Mouse (Mus musculus): Measurements from ENCODE around the gene Syt13. TPM values are rescaled to one million over a fixed set of nuclear protein-coding genes. Genes with fewer than 3 reads are reported as not detected.

Syt13 gene
- total RNA-seq (2021) (under 1 TPM; 0.36 to 0.47 TPM), polyA plus RNA-seq (2012; rRNA removed) (0.10 TPM in 1 of 2 replicates, not detected in the other)
- long read RNA-seq = 0 reads

DNA sequence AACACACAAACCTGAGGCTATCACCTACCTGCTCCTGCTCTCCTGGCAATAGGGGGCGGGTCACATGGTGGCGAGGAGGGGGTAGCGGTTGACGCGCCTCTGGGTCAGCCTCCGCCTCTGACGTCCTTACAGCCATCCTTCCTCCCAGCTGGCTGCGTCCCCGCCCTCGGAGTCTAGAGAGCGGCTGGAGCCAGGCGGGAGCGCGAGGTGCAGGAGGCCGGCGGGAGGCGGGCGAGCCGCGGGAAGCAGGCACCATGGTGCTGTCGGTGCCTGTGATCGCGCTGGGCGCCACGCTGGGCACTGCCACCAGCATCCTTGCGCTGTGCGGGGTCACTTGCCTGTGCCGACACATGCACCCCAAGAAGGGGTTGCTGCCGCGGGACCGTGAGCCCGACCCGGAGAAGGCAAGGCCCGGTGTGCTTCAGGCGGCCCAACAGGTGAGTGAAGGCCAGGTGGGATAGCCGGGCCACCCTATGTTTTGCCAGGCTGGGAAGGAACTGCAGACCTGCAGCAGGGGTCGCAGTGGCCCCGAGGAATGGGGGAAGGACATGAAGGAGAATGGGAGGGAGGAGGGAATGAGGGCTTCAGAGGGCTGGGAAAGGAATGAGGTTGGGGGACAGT, at the start of gene Syt13:
Syt13 (plus strand) TSS at position 166 of the 621 bp plus-strand sequence.
- Histone ChIP-seq H3K27ac (no peak within 1 kb of the TSS), H3K27me3 (ENCODE audit: control insufficient read depth, insufficient read depth, low read length) (peaks cover 14% of the 10 kb centered on the region), H3K4me3 (no peak within 1 kb of the TSS), H3K4me1 (ENCODE audit: control insufficient read depth, insufficient read depth, low read length) (no peaks in the 10 kb centered on the region), H3K36me3 (ENCODE audit: control insufficient read depth, insufficient read depth, low read length) (no peaks in the 10 kb centered on the region), H3K9ac (ENCODE audit: low read depth, low read length) (no peak within 1 kb of the TSS), H3K79me2 (replicated peaks; ENCODE audit: control insufficient read depth, insufficient read depth, low read length) (no peaks in the 10 kb centered on the region)
- WGBS = 1% methylated on average over 38 of the region's 38 CpGs
- no peak for TF ChIP-seq EP300 (IDR thresholded peaks at IDR 0.05; ENCODE audit: insufficient read depth, low read depth, low read length)
- no peak; the same call in 1 of the 2 replicates for TF ChIP-seq CTCF (IDR thresholded peaks at IDR 0.05)
- TF ChIP-seq POLR2A (IDR thresholded peaks at IDR 0.05; ENCODE audit: insufficient read depth, low read depth, low read length) = no peak
- intact Hi-C loops (cut with DNase I) = loop anchor here (5.0 kb wide), 1 partner anchor 72 kb away; no protein-coding TSS in a partner anchor
- peak; percentile 35 to 42 for DNase-seq

DNA sequence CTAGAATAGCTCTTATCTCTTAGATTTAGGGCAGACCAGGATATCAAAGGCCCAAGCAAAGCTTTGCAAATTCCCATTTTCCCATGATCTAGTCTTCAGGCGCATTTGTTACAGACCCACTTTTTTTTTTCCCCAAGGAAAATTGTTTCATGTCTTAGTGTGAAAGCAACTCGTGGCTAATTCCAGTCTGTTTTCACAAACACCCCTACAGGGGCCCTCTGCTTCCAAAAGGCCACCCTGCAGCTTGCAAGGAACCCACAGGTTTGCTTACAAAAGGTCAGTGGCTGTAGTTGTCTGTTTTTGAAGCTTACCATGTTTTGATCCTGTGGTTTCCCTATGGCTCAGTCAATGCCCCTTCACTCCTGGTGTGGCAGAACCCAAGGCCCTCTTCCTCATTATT, 48.3 kb upstream of the Syt13 start:
- TF ChIP-seq EP300 (IDR thresholded peaks at IDR 0.05; ENCODE audit: insufficient read depth, low read depth, low read length) (no peak), POLR2A (IDR thresholded peaks at IDR 0.05; ENCODE audit: insufficient read depth, low read depth, low read length) (no peak), CTCF (IDR thresholded peaks at IDR 0.05) (no peak)
- intact Hi-C loops (cut with DNase I) = no loop called here
- Histone ChIP-seq H3K79me2 (replicated peaks; ENCODE audit: control insufficient read depth, insufficient read depth, low read length) (no peaks in the 10 kb centered on the region), H3K36me3 (ENCODE audit: control insufficient read depth, insufficient read depth, low read length) (no peaks in the 10 kb centered on the region), H3K27me3 (ENCODE audit: control insufficient read depth, insufficient read depth, low read length) (no peaks in the 10 kb centered on the region), H3K27ac (no peak overlapping the region), H3K4me1 (ENCODE audit: control insufficient read depth, insufficient read depth, low read length) (no peaks in the 10 kb centered on the region), H3K4me3 (no peak overlapping the region), H3K9ac (ENCODE audit: low read depth, low read length) (no peak overlapping the region)
- WGBS = 21% methylated on average over 2 of the region's 2 CpGs
- no peak for DNase-seq

- Histone ChIP-seq H3K9ac (ENCODE audit: low read depth, low read length) (no peak overlapping the region), H3K27ac (no peak overlapping the region), H3K79me2 (replicated peaks; ENCODE audit: control insufficient read depth, insufficient read depth, low read length) (no peaks in the 10 kb centered on the region), H3K4me3 (no peak overlapping the region), H3K4me1 (ENCODE audit: control insufficient read depth, insufficient read depth, low read length) (no peaks in the 10 kb centered on the region), H3K27me3 (ENCODE audit: control insufficient read depth, insufficient read depth, low read length) (no peaks in the 10 kb centered on the region), H3K36me3 (ENCODE audit: control insufficient read depth, insufficient read depth, low read length) (no peaks in the 10 kb centered on the region)
- intact Hi-C loops (cut with DNase I) = no loop called here
- 32% methylated on average over 10 of the region's 10 CpGs for WGBS
- TF ChIP-seq EP300 (IDR thresholded peaks at IDR 0.05; ENCODE audit: insufficient read depth, low read depth, low read length) (no peak), CTCF (IDR thresholded peaks at IDR 0.05) (no peak), POLR2A (IDR thresholded peaks at IDR 0.05; ENCODE audit: insufficient read depth, low read depth, low read length) (no peak)
- DNase-seq = no peak
These were observed 44.6 kb upstream of the Syt13 start for GRCm38 (mm10) chr2:92870139-92870836.

DNA sequence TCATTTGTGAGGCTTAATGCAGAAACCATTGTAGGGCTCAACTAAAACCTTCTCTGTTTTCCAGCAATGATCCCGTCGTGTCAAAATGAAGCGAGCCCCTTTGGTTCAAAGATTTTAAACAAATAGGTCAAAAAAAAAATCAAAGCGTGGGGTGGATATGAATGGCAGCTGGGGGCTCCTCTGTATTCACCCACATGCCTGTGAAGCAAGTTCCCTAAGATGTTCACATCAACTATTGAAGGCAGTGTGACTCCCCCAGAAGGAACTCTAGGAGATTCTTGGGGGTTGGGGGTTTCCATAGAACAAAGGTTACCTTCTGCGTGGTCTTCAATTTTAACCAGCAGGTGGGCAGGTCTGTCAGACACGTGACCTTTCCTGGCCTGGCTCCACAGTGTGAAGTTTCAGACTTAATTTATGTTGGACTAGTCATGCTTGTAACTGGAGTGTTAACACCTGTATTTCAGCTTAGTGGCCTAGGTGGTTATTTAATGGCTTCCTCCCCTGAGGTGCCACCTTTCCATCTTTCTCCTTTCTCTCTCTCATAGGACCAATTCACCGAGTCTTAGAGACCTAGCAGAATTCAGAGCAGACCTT, 43.7 kb upstream of the Syt13 start:
- TF ChIP-seq EP300 (IDR thresholded peaks at IDR 0.05; ENCODE audit: insufficient read depth, low read depth, low read length) = no peak
- no peak for TF ChIP-seq CTCF (IDR thresholded peaks at IDR 0.05)
- TF ChIP-seq POLR2A (IDR thresholded peaks at IDR 0.05; ENCODE audit: insufficient read depth, low read depth, low read length) = no peak

GRCm38 (mm10) chr2:92872652-92873051, 42.2 kb upstream of the Syt13 start:
- TF ChIP-seq CTCF (IDR thresholded peaks at IDR 0.05) (no peak), EP300 (IDR thresholded peaks at IDR 0.05; ENCODE audit: insufficient read depth, low read depth, low read length) (no peak), POLR2A (IDR thresholded peaks at IDR 0.05; ENCODE audit: insufficient read depth, low read depth, low read length) (no peak)
- Histone ChIP-seq H3K4me1 (ENCODE audit: control insufficient read depth, insufficient read depth, low read length) (no peaks in the 10 kb centered on the region), H3K79me2 (replicated peaks; ENCODE audit: control insufficient read depth, insufficient read depth, low read length) (no peaks in the 10 kb centered on the region), H3K27me3 (ENCODE audit: control insufficient read depth, insufficient read depth, low read length) (no peaks in the 10 kb centered on the region), H3K9ac (ENCODE audit: low read depth, low read length) (no peak overlapping the region), H3K36me3 (ENCODE audit: control insufficient read depth, insufficient read depth, low read length) (no peaks in the 10 kb centered on the region), H3K4me3 (no peak overlapping the region), H3K27ac (no peak overlapping the region)
- 79% methylated on average over 4 of the region's 4 CpGs for WGBS
- no peak for DNase-seq
- intact Hi-C loops (cut with DNase I) = no loop called here

More for the DNA sequence above, 43.7 kb upstream of the Syt13 start:
- H3K27me3 ChIP-seq (ENCODE audit: control insufficient read depth, insufficient read depth, low read length) = no peaks in the 10 kb centered on the region
- no peak overlapping the region for H3K4me3 ChIP-seq
- H3K4me1 ChIP-seq (ENCODE audit: control insufficient read depth, insufficient read depth, low read length) = no peaks in the 10 kb centered on the region
- H3K27ac ChIP-seq = no peak overlapping the region
- intact Hi-C loops (cut with DNase I) = no loop called here
- 72% methylated on average over 7 of the region's 7 CpGs for WGBS
- H3K9ac ChIP-seq (ENCODE audit: low read depth, low read length) = no peak overlapping the region
- H3K36me3 ChIP-seq (ENCODE audit: control insufficient read depth, insufficient read depth, low read length) = no peaks in the 10 kb centered on the region
- DNase-seq = no peak
- no peaks in the 10 kb centered on the region for H3K79me2 ChIP-seq (replicated peaks; ENCODE audit: control insufficient read depth, insufficient read depth, low read length)

All from heart, adult 2 months (tissue).